Mouse (Mus musculus): Measurements from ENCODE around the gene Usp17lb. TPM values are rescaled to one million over a fixed set of nuclear protein-coding genes. Genes with fewer than 3 reads are reported as not detected.
"Not testable (repeated sequence)": the region's sequence is repeated elsewhere in the genome, so short reads cannot be mapped to it uniquely, and the experiment has no call there.

Usp17lb gene
- not detected for polyA plus RNA-seq (2017; shearing (Covaris generic))

DNA sequence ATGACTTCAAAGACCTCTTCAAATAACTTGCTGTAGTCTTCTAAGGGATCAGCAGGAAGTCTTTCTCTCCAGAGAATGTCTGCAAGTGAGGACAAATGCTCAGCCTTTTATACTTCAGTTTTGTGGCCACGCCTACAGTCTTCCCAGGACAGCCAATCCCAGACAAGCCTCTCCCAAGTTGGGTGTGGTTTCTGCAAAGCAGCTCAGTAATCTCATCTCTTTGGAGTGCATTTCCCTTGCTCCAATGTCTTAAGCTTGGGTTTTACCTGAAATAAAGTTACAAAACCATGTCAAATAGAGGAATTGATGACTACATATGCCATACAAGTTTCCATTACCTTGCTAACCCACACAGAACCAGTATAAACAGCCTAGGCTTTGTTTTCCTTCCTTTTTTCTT, at the start of gene Usp17lb:
Gene Usp17lb (minus strand): TSS at position 101 of the 400 bp plus-strand sequence.
- ATAC-seq, result no peak

DNA sequence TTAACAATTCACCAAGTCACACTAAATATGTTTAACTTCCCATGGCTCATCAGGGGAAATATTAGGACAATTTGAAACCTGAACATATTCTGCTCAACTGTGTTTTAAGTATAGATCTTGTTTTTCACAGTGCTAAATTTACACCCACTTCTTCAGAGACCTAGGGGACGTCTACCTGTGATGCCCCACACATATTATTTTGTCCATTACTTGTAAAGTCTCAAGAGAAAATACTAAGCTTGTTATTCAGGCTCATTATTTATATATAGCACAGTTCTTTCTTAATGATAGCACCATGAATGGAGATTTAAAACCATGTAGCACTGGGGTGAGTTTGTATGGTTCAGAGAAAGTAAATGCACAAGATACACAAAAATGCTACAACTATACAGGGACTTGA, 35.3 kb upstream of the Usp17lb start, which contains the start of gene Olfr665:
Gene Olfr665 (plus strand): TSS at position 301 of the 400 bp plus-strand sequence.
- ATAC-seq, result no peak

DNA sequence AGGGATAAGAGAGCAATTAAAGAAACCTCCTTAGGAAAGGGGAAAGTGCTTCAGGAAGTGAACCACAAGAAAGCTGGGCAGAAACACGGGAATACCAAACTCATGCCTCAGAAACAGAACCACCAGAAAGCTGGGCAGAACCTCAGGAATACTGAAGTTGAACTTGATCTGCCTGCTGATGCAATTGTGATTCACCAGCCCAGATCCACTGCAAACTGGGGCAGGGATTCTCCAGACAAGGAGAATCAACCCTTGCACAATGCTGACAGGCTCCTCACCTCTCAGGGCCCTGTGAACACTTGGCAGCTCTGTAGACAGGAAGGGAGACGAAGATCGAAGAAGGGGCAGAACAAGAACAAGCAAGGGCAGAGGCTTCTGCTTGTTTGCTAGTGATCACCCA, 19.0 kb upstream of the Usp17lb start:
- no peak for ATAC-seq

DNA sequence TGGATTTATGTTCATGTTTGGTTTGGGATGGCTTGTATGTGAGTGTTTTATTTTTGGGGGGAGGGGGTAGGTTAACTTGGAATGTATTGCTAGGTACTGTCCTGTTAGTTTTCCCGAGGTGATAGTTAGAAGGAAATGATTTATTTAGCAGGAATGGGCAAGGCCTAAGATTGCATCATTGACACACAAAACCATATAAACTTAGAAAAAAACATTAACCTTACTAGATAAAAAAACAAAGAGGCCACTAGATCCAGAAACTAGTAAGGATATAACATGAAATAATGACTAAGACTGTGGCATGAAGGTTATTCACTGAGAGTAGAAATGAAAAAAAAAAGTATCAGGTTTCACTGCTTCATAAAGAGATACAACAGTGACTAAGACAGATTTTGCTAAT, 15.3 kb upstream of the Usp17lb start:
- no peak for ATAC-seq

DNA sequence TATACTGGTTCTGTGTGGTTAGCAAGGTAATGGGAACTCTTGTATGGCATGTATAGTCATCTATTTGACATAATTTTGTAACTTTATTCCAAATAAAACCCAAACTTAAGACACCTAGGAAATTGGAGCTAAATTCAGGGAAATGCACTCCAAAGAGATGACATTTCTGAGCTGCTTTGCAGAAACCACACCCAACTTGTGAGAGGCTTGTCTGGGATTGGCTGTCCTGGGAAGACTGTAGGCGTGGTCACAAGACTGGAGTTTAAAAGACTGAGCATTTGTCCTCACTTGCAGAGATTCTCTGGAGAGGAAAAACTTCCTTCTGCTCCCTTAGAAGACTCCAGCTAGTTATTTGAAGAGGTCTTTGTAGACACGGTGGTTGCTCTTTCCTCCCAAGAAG, 14.3 kb upstream of the Usp17lb start, which contains the start of gene Usp17la:
Gene Usp17la (plus strand): TSS at position 301 of the 400 bp plus-strand sequence.
- not testable (repeated sequence) for ATAC-seq

DNA sequence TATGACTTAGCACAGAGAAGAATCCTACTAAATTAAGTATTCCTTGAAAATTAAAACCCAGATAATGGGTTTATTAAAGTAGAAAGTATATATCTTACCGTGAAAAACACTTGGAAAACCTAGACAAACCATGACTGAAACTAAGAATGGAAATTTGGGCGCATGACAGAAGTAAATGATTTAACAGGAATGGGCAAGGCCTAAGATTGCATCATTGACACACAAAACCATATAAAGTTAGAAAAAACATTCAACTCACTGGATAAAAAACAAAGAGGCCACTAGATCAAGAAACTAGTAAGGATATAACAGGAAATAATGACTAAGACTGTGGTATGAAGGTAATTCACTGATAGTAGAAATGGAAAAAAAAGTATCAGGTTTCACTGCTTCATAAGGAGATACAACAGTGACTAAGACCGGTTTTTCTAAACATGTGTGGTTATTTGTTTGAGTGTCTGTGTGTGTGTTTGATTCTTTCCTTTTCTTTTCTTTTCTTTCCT, 12.9 kb upstream of the Usp17lb start:
- ATAC-seq, result no peak

DNA sequence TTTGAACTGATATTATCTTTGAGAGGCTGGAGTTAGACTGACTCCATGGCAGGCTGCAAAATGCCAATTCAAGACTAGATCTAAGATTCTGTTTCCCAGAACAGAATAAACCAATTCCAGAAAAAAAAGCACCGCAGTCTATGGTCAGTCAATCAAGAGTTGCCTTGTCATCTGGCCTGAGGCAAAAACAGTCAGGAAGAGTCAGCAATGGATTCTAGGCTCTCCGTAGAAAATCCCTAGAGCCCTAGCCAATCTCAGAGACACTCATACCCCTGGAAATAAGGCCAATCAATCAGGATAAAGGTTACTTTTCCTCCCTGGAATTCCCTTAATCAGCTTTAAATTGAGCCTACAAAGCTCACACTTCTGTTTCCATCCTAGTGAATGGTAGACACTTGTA, 9.1 kb upstream of the Usp17lb start:
- not testable (repeated sequence) for ATAC-seq

DNA sequence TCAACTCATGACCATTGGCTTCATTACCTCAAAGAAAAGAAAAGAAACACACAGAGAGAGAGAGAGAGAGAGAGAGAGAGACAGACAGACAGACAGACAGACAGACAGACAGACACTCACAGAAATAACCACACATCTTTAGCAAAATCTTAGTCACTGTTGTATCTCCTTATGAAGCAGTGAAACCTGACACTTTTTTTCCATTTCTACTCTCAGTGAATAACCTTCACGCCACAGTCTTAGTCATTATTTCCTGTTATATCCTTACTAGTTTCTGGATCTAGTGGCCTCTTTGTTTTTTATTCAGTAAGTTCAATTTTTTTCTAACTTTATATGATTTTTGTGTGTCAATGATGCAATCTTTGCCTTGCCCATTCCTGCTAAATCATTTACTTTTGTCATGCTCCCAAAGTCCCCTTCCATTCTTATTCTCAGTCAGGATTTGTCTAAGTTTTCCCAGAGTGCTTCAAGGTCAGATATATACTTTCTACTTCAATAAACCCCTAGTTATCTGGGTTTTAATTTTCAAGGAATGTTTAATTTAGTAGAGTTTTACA, 1.4 kb upstream of the Usp17lb start:
- ATAC-seq, result no peak

DNA sequence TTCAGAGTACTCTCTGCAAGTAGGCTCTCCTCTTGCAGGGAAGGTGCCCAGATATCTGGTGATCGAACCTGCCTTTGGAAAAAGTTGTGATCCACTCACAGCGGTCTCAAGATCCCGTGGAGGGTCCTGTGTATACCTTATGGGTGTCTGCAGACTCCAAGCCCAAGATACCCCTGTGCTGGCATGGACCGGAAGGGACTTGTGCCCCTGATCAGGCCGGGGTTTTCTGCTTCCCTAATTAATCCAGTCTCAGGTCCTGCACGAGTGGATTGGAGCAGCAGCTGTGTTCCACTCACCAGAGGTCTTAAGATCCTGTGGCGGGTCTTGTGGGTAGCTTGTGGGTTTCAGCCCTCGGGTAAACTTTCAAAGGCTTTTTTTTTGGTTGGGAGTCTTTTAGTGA, 32.1 kb downstream of the Usp17lb start:
- not testable (repeated sequence) for ATAC-seq

DNA sequence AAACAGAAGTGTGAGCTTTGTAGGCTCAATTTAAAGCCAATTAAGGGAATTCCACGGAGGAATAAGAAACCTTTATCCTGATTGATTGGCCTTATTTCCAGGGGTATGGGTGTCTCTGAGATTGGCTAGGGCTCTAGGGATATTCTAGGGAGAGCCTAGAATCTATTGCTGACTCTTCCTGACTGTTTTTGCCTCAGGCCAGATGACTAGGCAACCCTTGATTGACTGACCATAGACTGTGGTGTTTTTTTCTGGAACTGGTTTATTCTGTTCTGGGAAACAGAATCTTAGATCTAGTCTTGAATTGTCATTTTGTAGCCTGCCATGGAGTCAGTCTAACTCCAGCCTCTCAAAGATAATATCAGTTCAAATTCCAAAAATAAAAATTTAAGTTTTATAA, 51.6 kb downstream of the Usp17lb start:
- ATAC-seq, result no peak

Other genes with a start within 250 kb of the Usp17lb start
- not detected for gene Olfr655, start 240.8 kb downstream of the Usp17lb start, polyA plus RNA-seq (2017; shearing (Covaris generic))
- gene Olfr656, start 228.6 kb downstream of the Usp17lb start, polyA plus RNA-seq (2017; shearing (Covaris generic)), result not detected
- under 1 TPM in 1 of 3 experiments, not detected in 2; 0.39 TPM for gene Olfr657, start 217.8 kb downstream of the Usp17lb start, polyA plus RNA-seq (2017; shearing (Covaris generic))
- not detected for gene Olfr658, start 195.3 kb downstream of the Usp17lb start, polyA plus RNA-seq (2017; shearing (Covaris generic))
- gene Olfr659, start 175.8 kb downstream of the Usp17lb start, polyA plus RNA-seq (2017; shearing (Covaris generic)), result not detected
- not detected for gene Olfr661, start 156.1 kb downstream of the Usp17lb start, polyA plus RNA-seq (2017; shearing (Covaris generic))
- gene Usp17le, start 65.1 kb downstream of the Usp17lb start, polyA plus RNA-seq (2017; shearing (Covaris generic)), result not detected
- gene Usp17la, start 14.4 kb upstream of the Usp17lb start, polyA plus RNA-seq (2017; shearing (Covaris generic)), result not detected
- gene Olfr665, start 35.4 kb upstream of the Usp17lb start, polyA plus RNA-seq (2017; shearing (Covaris generic)), result not detected
- gene Olfr666, start 53.3 kb upstream of the Usp17lb start, polyA plus RNA-seq (2017; shearing (Covaris generic)), result not detected
- gene Olfr667, start 78.9 kb upstream of the Usp17lb start, polyA plus RNA-seq (2017; shearing (Covaris generic)), result not detected
- not detected for gene Olfr668, start 85.5 kb upstream of the Usp17lb start, polyA plus RNA-seq (2017; shearing (Covaris generic))
- not detected for gene Olfr669, start 91.6 kb upstream of the Usp17lb start, polyA plus RNA-seq (2017; shearing (Covaris generic))
- gene Olfr670, start 120.0 kb upstream of the Usp17lb start, polyA plus RNA-seq (2017; shearing (Covaris generic)), result not detected
- gene Olfr671, start 136.5 kb upstream of the Usp17lb start, polyA plus RNA-seq (2017; shearing (Covaris generic)), result not detected
- gene Olfr672, start 159.4 kb upstream of the Usp17lb start, polyA plus RNA-seq (2017; shearing (Covaris generic)), result not detected
- gene Olfr675, start 185.9 kb upstream of the Usp17lb start, polyA plus RNA-seq (2017; shearing (Covaris generic)), result under 1 TPM in 1 of 3 experiments, not detected in 2; 0.16 TPM
- not detected for gene Olfr676, start 190.1 kb upstream of the Usp17lb start, polyA plus RNA-seq (2017; shearing (Covaris generic))
- gene Olfr677, start 208.8 kb upstream of the Usp17lb start, polyA plus RNA-seq (2017; shearing (Covaris generic)), result not detected
- gene Olfr678, start 221.9 kb upstream of the Usp17lb start, polyA plus RNA-seq (2017; shearing (Covaris generic)), result not detected
- not detected for gene Olfr679, start 238.6 kb upstream of the Usp17lb start, polyA plus RNA-seq (2017; shearing (Covaris generic))

Measured in inflammation-experienced regulatory T-cells, adult 6 months (primary cell).